Mouse (Mus musculus) layer of hippocampus, postnatal 25 days (tissue): ENCODE data around the gene Phf21b. TPM values are rescaled to one million over a fixed set of nuclear protein-coding genes. Genes with fewer than 3 reads are reported as not detected.
"Not testable (repeated sequence)": the region's sequence is repeated elsewhere in the genome, so short reads cannot be mapped to it uniquely, and the experiment has no call there.

Source experiments
- DNase-seq, 2 experiments: peaks; one replicate each; pipeline ENCODE4 v3.0.0; 2022; ENCODE audit warnings: mixed read lengths in 2 of 2, low spot score in 1 of 2; ENCODE audit errors: extremely low spot score in 1 of 2
- total RNA-seq, 2 experiments: library from RNA; stranded (reverse); gene quantifications; 2 replicates each; pipeline ENCODE4 v1.2.3; 2021

The Phf21b gene
- 10 to 100 TPM in 1 of 2 experiments, 1 to 10 TPM in 1; 6.4 to 10.1 TPM for total RNA-seq

DNA sequence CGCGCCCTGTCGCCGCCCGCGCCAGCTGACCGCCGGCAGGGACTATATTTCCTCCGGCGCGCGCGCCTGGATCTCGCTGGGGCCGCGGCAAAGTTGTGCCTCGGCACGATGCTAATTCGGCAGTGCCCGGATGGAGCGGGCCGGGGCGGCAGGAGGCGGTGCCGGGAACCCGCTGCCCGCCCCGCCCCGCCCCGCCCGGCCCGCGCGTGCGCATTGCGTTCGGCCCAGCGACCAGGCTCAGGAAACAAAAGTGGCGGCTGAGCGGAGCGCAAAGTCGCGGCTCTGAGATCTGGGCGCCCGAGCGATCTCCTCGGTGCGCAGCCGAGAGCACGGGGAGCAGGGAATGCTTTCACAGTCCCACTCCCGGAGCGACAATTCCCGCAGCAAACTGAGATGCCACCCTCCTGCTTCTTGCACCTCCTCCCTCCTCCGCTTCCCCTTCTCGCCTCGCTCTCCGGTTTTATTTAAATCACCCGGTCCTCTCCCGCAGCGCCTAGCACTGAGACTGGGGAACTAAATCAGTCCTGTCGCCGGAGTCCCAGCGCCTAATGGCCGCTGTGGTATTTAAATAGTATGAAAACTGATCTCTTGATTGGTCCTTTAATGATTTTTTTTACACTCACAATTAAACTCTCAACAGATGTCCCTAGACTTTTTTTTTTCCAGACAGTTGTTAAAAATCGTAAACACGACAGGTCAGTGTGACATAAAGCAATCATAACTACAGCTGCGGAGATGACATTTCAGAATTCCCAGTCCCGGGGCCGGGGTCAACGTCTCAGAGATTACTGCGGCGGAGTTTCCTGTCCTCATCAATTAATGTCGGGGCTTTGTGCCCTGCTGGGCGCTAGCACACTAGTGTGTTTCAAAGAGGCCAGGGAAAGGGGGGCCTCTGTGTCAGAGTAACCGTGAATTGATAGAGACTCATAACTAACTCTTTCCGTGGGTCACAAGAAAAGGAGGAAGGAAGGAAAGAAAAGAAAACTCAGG lies at the start of gene Phf21b:
Phf21b (minus strand) TSS at position 44 of the 990 bp plus-strand sequence.
- peak; percentile 85 to 88 for DNase-seq

DNA sequence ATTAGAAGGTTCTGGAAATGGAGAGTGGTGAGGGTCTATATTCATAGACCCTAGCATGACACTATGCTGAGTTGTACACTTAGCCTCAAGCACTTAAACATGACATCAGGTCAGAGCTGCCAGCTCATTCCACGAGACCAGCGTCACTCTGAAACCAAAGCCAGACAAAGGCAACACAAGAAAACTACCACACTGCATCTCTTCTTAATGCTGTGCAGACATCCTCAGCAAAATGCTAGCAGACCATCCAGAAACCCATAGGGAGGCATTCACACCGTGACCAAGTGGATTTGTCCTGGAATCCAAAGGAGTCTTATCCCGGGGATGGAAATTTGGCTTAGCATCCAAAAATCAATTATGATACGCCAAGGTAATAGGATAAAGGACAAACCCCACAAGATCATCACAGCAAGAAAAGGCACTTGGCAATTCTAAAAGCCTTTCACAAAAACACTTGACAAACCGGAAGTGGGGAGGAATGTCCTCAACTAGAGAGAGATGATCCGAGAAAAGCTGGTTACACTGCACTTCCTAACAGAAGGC lies 48.1 kb upstream of the Phf21b start:
- DNase-seq, result no peak

DNA sequence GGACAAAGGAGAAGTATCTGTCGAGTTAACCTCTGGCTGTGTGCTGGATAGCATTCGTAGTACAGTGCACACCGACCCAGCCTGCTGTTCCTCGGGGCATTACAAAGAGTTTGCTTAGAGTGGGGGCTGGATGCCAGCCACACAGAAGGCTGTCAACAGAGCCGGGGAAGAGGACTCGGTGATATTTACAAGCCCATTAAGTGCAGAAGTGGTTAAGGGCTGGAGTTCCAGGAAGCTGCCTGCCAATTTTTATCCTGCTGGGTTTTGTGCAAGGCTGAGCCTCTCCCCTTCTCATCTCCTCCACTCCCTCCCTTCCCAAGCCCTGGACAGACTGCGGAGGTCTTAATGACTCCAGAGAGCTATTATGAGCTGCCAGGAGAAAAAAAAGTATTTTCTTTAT lies 42.2 kb upstream of the Phf21b start:
- DNase-seq, result no peak

DNA sequence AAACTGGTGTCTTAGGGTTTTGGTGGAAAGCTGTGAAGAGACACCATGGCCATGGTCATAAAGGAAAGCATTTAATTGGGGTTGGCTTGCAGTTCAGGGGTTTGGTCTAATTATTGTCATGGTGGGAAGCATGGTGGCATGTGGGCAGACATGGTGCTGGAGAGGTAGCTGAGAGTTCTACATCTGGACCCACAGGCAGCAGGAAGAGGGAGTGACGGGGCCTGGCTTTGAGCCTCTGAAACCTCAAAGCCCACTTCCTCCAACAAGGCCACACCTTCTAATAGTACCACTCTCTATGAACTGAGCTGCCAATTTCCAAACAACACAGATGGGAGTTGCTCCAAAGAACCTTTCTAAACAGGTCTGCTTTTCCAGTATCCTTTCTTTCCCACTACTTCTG lies 40.8 kb upstream of the Phf21b start:
- no peak for DNase-seq

DNA sequence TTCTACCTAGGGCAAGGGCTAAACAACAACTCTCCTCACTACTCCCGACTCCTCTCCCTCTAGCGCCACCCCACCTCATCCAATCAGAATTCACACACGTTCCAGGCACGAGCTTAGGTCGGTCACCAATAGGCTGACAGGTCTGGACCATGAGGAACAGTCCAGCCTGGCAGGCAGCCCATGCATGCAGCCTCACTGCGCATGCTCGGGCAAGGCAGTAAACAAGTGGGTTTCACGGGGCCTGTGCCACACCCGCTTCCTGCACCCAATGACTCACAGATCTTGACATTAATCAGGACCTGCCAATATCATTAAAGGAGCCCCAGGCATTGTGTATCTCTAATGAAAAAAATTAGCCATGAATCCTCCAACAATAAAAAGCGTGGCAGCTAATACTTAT lies 40.4 kb upstream of the Phf21b start:
- not testable (repeated sequence) for DNase-seq

DNA sequence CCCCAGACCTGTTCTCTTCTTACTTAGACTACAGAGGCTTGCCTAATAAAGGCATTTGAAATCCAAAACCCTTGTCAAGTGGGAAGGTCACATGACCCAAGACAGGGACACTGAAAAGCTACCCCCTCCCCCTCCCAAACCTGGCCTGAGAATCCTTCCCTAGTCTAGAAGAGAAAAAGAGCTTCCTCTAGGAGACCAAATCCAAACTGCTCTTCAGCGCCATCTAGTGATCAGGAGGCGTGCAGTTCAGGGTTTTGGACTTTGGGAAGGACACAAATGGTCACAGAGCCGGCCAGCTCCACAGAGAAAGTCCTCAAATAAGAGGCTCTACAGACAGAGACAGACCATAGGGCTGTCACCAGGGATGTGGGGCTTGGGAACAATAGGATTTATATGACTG lies 35.8 kb upstream of the Phf21b start:
- DNase-seq, result peak; percentile 47 to 76

DNA sequence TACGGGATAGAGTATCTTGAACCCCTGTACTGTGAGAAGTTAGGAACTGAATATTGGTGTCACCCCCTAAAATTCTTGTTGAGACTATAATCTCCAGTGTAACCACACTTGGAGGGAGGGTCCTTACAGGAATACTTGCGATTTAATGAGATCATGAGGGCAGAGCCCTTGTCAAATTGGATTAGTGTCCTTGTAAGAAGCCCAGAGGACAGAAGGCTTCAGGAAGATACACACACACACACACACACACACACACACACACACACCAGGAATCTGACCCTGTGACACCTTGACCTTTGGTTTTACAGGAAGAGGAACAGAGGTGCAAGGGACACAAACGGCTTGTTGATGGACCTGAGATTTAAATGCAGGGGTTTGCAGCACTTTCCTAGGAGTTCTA lies 35.4 kb upstream of the Phf21b start:
- DNase-seq, result no peak

DNA sequence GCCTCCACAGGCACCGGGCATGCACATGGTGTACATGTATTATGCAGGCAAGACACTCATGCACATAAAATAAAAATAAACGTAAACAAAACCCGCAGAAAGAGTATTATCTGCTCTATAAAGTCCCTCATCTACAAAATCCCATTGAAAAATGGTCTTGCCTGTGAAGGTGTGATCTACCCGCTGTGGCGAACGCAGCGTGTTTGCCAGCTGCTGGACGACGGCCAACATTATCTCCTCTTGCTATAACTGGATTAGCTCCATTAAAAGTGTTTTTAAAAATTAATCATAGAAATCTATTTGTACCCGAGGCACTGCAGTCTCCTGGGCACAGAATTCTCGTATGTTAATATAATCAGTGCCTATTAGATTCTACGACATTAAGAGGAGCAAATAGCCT lies 32.2 kb upstream of the Phf21b start:
- peak in 1 of 2 experiments; percentile 50 for DNase-seq

DNA sequence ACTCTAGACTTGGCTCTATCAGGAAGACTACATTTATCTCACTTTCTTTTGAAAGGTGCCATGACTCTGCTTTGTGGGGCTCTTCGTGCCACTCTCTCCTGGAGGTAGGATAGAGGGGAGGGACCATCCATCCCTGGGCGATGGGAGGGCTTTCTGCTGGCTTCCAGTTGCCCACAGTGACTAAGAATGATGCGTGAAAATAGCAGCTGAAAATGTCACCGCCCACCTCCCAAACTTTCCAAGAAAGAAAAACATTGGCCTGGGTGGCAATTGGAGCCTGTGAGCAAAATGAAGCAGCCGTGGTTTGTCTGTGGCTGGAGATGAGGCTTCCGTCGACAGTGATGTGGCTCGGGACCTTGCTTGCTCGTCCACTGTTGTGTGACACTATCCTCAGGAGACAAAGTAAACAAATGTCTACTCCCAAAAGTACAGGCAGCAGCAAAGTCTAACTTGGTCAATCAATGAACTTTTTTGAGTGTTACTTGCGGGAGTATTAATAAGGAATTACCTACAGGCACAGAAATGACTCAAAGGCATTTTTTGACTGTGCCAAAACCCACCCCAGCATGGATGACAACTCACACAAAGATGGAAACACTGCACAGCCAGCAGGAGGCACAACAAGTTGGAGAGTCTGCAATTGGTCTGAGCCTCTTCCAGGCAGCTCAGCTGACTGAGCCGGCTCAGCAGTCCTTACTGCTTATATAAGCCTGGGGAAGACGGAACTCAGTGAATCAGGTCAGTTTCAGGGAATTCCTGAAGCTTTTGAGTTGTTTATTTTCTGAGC lies 21.4 kb upstream of the Phf21b start:
- no peak for DNase-seq

DNA sequence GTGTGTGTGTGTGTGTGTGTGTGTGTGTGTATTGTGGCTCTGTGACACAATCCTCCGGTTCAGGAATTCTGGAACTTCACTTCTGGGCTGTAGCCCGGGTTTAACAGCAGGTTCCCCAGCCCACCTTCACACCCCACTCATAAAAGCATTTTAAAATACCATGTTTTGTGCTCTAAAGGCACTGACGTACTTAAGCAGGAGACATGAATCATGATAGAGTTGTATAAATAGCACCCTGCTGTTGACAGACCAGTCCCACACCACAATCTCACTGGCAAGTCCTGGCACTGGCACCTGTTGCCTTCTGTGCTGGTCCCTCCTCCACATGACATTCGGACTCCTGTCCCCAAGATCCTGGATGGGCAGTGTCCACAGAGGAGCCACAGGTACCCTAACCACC lies 18.0 kb upstream of the Phf21b start:
- no peak for DNase-seq

DNA sequence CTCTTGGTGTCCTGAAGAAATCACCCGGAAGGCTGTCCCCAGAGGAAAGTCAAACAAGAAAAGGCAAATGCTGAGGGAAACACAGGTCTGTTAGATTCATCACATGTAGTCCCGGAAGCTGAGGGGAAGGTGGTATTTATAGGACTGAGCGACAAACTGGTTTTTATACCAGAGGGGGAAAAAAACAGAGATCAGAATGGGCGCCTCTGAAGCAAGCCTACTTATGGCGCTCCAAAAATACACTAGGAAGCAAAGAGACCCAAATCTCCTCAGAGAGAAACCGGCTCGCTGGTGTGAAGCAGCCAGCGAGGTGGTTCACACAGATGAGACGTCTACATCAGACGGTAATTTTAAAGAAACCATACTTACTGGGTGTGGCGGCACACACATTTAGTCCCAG lies 17.2 kb upstream of the Phf21b start:
- DNase-seq, result no peak

DNA sequence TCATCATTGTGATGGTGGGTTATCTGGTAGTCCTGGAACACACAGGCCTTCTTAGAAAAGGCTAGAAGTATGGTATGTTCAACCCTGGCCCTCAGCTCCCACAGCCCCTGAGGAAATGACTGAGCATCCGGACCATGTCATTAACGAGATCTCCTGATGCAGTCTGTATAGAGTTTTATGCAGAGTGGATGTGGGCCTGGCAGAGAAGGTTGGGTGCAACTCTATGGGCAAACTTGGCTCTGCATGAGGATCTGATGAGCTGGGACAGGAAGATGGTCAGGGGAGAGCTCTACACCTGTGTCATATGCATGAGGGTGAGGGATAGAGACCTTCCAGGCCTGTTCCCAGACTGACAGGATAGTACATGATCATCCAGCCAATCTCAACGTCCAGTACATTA lies 16.0 kb upstream of the Phf21b start:
- no peak for DNase-seq

DNA sequence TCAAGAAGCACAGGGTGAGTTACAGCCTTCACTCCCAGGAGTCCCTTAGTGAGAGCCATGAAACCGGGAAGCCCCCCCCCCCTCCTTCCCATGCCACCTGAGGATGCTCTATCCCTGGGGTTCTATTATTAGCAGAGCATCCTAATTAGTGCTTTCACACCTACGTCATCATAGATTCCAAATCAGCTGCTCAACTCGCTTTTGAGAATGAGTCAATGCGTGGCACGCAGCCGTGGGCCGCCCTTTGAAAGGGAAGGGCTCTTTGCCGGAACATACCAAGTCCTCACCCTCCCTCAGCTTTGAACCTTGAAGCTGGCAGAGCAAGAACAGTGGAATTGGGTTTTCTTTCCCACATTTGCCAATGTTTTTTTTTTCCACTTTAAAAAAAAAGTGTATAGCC lies 6.1 kb upstream of the Phf21b start:
- no peak for DNase-seq

DNA sequence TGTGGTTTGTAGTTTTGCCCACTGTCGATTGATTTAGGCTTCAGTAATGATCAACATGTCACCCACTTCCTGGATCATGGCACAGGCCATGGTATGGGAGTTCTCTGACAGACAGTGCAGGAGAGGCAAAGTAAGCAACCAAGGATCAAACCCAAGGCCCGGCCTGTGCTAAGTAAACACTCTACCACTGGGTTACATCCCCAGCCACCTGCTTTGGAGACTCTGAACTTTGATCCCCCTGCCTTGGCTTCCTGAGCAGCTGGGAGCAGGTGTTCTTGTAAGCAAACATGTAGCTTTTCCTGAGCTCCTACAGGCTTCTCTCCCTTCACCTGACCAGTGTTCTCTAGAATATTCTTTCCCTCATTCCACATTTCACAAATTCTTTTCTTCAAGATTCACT lies 1.8 kb upstream of the Phf21b start:
- no peak for DNase-seq

DNA sequence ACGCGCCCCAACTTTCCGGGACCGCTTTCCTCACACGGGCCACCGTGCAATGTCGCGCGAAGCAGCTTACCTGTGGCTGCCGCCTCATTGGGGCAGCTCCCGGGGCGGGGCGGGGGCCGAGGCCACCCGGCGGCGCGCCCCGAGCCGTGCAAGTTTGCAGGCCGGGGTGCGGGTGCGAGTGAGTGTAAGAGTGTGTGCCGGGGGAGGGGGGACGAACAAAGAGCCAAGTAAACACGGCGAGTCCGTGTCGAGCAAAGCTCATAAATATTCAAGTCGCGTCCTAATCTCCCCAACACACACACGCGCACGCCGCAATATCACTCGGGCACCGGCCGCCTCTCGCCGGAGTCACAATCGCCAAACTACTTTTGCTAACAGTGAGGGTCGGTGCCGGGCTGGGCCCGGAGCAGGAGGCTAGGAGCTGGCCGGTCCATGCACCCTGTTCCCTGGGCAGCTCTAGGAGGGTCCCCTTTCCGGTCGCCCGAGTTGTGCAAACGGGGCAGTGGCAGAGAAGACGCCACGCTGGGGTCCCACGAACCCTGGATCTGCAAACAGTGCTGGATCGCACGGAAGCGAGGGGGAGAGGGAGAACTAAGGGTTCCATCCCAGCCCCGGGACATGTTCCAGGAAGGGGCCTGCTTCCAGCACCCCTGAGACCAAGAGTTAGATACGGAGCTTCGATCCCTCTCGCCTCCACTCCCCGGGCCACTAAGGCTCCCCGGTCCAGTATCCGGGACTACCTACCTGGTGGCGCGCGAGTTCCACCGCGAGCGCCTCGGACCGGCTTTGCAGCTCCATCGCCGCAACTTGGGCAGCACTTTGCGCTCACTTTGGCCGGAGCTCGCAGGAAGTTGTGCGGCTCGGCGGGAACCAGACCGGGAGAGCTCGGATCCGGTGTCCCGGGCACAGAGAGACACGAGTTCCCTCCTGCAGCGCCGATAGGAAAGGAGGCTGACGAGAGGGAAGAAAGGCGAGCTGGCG lies 638 bp downstream of the Phf21b start:
- DNase-seq, result peak; percentile 22 to 39

DNA sequence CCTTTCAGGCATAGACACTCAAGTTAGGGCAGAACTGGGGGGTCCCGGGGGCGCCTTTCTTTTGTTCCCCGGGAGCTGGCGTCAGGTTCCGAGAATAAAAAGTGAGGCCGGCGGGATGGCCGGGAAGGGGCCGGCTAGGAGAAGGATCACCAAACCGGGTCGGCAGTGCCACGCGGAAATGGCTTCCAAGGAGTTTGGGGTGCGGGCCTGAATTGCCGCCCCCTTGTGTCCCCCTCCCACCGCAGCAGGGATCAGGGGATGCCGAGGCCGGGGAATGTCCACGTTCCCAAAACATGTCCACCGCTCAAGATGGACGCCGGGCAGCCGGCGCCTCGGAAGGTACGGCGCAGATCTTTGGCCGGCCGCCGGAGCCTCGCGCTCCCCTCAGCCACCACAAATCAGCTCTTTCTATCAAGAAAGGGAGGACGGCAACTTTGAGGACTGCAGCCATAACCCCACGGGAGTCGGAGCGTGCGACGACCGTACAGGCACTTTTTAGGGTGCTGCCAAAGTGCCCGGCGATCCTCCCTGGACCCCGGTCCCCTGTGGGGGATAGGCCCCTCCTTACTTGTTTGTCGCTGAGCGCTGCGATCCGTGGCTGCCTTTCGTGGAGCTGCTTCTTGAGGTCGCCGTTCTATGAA lies 1.6 kb downstream of the Phf21b start:
- no peak for DNase-seq

DNA sequence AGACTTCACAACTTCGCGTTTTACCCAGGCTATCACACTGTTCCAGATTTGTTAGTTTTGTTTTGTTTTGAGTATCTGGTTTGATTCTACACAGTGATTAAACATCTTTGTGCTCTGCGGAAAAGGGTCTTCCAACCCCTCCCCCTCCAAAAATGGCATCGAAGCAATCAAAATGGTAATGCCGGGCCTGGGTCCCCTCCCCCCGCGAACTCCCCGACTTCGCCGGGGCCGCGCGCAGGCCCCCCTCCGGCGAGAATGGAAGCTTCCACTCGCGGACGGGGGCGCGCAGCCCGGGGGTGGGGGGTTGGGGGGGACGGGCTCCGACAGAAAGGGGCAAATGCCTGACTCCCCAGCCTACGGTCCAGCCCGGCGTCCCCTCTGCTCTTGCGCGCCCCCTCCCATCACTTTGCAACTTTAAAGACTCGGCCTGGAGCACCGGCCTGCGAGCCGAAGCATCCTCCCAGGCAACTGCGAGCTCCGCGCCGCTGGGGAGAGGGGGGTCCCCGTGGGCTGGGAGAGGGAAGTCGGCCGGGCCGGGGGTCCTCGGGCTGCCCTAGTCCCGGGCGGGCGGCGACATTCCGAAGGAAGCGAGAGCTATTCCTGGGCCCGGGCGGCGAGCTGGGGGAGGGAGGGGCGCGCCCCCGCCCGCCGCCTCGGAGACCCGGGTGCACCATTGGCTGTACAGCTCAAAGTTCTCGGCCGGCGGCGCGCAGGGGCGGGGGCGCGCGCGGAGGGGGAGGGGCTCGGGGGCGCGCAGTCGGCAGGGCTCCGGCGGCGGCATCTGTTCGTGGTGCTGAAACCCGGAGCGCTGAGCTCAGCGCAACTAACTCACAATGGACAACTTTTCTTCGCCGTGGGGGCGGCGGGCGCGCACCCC lies 2.4 kb downstream of the Phf21b start:
- DNase-seq, result peak; percentile 66 to 72

DNA sequence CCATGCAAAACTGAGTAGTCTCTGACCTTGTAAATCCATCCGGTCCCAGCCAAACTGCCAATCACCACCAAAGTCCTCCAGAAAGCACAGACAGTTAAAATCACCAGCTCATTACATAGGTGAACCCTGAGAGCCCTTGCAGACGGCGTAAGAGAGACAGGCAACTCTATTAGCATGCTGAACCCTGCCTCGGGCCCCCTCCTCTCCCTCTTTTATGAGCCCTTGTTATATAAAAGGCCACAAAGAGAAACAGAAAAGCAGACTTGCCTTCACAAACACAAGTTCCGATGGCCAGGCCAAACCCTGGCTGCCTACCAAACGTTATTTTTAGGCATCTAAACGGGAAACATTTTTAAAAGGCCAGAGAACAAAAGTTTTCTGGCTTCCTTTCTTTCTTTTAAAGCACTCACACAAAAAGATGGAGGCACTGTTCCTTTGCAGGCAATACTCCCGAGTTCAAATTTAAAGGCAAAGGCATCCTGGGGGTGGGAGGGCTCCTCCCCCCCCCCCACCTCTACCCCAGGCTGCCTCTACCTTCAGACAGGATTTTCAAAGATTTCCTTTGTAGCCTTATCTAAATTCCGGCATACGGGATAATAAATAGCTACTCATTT lies 3.3 kb downstream of the Phf21b start:
- no peak for DNase-seq
